Mouse (Mus musculus): ENCODE results near the gene Scai. TPM values are rescaled to one million over a fixed set of nuclear protein-coding genes. Genes with fewer than 3 reads are reported as not detected.
"Not testable (repeated sequence)": the region's sequence is repeated elsewhere in the genome, so short reads cannot be mapped to it uniquely, and the experiment has no call there.

Scai gene
- total RNA-seq, 4 experiments from 2014 or later: 2.3 to 3.4 (median 2.6) TPM

DNA sequence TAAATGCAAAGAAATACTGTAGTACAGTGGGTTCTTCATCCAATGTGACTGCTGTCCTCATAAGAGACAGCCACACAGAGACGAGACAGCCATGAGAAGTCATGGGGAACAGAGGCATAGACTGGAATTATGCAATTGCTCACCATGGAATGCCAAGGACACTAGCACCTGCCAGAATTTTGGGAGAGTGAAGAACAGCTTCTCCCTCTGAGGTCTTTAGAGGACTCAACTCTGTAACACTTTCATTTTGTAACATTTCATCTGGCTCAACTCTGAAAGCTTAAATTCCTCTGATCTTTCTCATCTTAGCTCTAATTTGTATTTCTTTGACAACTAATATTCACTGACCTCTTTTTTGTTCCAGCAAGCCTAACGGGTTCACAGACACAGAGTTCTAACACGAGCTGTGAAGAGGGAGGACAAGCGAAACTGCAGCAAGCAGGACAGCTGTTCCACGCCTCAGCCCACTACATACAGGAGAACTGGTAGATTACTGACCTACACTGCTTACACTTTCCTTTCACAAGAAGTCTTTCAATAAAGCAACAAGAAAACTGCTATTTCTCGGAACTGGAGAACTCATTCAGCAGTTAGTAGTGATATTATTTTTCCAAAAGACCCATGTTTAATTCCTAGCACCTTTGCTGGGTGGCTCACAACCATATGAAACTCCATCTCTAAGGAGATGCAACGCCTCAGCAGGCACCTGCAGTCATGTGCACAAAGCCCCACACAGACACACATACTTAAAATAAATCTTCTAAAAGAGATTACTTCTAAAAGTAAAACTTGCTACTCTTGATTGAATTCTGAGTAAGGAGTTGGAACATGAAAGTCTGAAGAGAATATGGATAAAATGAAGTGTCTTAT lies 49.7 kb downstream of the Scai start:
- peak in 1 of 2 experiments; percentile 6 for DNase-seq (ENCODE audit: low spot score in 2 of 2)

DNA sequence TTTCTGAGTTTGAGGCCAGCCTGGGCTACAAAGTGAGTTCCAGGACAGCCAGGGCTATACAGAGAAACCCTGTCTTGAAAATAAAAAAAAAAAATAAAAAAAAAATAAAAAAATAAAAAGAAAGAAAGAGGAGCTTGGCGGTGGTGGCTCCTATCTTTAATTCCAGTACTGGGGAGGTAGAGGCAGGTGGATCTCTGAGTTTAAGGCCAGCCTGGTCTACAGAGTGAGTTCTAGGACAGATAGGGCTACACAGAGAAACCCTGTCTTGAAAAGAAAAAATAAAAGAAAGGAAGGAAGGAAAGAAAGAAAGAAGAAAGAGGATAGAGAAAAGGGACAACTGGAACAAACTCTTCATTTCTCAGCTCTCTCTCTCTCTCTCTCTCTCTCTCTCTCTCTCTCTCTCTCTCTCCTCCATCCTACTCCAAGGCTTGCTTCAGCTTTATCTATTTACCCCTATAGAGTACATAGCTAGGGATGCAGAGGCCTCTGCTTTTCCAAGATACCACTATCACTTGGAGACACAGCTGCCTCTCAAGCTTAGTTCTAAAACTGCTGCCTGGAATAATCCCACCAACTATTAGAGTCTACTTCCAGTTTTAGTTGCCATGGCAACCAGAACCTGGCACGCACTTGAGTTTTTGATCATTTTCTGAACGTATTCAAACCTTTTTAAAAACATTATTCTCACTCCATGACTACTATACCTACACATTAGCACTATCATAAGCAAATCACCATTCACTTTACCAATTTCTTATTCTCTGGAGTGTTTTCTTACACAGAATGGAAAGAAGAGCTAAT lies 60.8 kb downstream of the Scai start:
- no peak for DNase-seq (ENCODE audit: low spot score in 2 of 2)

DNA sequence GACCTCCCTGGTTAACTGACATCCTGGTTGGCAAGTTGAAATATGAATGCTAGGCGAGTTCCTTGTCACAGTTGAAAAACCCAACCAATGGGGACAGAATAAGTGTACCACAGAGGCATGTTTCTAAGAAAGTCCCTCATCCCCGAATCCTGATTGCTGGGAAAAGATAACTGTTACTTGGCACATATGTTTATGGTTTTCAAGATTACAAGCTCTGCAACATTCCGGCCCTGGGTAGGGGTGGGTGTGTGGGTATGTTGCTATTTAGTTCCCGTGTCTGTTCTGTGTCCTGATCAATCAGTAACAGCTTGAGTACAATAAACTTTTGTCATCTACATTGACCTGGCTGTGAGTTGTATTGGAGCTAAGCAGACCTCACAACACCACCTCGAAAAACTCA lies 66.4 kb downstream of the Scai start:
- no peak for DNase-seq (ENCODE audit: low spot score in 2 of 2)

DNA sequence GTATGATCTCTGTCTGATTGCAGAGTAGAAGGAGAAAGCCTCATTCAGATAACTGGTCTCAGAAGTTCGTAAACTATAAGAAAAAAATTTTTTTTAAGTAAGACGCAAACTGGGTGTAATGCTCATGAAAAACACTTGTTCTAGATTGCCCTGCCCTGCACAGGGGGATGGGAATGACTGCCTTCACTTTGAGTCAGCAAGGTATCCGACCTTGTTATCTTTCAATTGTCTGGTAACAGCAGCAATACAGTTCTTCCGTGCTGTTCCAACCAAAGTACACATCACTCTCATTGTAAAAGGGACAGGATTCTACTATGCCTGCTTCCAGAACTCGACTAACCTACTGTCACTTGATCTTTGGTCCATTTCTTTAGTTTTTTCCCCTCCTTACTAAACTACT lies 69.4 kb downstream of the Scai start:
- DNase-seq (ENCODE audit: low spot score in 2 of 2): no peak

DNA sequence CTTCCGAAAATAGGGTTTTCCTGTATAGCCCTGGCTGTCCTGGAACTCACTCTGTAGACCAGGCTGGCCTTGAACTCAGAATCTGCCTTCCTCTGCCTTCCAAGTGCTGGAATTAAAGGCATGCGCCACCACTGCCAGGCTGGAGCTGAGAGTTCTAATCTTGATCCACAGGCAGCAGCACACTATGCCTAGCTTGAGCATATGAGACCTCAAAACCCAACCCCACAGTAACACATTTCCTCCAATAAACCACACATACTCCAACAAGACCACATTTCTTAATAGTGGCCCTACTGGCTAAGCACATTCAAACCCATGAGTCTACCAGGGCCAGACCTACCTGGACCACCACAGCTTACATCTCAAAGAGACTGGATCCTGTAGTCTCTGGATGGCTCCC lies 74.0 kb downstream of the Scai start:
- no peak for DNase-seq (ENCODE audit: low spot score in 2 of 2)

DNA sequence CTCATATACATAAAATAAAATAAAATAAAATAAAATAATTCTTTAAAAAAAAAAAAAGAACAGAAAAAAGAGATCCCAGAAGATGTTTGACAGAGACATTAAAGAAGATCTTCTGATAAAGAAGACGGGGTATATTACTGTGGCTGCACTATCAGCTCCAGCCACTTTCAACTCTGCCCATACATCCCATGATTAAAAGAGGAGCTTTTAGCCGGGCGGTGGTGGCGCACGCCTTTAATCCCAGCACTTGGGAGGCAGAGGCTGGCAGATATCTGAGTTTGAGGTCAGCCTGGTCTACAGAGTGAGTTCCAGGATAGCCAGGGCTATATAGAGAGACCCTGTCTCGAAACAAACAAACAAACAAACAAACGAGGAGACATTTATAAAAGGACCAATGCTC lies 76.4 kb downstream of the Scai start:
- DNase-seq (ENCODE audit: low spot score in 2 of 2): no peak

DNA sequence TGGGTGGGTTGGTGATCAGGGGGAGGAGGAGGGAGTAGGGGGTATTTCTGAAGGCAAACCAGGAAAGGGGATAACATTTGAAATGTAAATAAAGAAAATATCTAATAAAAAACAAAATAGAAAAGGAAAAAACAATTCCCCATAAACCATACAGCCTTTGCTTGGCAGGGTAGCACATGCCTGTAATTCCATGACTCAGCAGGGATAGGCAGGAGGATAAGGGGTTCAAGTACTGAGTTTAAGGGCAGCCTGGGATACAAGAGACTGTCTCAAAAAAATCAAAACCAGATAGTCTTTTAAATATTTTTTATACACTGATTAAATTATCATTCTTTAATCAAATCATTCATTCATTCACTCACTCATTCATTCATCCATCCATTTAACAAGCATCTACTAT lies 80.0 kb downstream of the Scai start:
- no peak for DNase-seq (ENCODE audit: low spot score in 2 of 2)

DNA sequence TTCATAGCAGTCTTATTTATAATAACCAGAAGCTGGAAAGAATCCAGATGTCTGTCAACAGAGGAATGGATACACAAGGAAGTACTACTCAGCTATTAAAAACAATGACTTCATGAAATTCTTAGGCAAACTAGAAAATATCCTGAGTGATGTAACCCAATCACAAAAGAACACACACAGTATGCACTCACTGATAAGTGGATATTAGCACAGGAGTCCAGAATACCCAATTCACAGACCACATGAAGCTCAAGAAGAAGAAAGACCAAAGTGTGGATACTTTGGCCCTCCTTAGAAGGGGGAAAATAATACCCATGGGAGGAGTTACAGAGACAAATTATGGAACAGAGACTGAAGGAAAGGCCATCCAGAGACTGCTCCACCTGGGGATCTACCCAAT lies 80.8 kb downstream of the Scai start:
- DNase-seq (ENCODE audit: low spot score in 2 of 2): not testable (repeated sequence)

DNA sequence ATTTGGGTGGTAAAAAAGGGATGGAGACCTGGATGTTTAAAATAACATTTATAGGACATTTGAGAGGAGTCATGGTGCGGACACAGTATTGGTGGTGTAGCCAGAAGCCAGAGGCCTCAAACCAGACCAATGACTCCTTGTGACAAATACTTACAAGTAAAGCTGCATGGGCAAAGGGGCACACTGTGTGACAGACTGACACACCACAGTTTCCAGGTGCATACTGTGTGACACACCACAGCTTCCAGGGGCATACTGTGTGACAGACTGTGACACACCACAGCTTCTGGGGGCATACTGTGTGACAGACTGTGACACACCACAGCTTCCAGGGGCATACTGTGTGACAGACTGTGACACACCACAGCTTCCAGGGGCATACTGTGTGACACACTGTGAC lies 90.6 kb downstream of the Scai start:
- DNase-seq (ENCODE audit: low spot score in 2 of 2): not testable (repeated sequence)

DNA sequence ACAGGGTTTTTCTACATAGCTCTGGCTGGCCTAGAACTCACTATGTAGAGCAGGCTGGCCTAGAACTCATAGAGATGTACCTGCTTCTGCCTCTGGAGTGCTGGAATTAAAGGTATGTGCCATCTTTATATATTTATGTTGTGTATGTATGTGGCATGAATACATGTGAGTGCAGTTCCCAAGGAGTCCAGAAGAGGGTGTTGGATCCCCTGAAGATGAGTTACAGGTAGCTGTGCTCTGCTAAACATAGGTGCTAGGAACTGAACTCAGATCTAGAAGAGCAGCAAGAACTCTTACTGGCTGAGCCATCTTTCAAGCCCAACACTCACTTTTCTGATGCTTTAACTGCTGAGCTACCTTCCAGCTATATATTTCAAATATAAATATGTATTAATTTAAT lies 92.5 kb downstream of the Scai start:
- DNase-seq (ENCODE audit: low spot score in 2 of 2): no peak

DNA sequence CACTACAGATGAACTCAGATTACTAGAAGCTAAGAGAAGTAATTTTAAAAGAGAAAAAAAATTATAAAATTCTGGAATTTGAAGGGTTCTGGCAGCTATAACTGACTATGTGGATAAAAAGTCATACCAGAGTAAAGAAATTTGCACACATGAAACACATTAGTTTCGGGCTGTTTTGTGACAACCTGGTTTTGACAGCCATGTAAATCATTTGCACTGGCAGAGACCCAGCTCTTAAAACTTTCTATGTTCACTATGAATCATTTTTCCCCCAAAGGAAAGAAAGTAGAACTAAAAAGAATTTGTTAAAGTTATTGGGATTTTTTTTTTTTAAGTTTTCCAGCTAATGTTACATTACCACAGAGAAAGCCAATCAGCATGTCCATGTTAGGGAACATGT lies 98.6 kb downstream of the Scai start:
- no peak for DNase-seq (ENCODE audit: low spot score in 2 of 2)

DNA sequence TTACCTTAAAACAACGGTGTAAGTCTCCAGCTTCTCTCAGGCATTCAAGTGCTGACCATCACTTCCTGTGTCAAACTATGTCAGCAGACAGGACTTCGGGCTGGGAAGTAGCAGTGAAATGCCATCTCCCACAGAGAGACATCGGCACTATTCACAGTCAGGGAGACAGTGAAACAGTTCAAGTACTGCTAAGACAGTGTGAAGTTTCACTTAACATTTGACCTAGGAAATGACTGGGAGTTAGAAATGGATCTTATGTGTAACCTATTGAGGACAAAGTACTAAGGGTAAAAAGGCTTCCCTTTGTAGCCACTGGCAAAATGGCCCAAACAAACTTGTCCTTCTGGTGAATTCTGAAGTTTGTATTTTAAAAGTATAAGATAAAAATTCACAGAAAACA lies 107.8 kb downstream of the Scai start:
- DNase-seq (ENCODE audit: low spot score in 2 of 2): no peak

DNA sequence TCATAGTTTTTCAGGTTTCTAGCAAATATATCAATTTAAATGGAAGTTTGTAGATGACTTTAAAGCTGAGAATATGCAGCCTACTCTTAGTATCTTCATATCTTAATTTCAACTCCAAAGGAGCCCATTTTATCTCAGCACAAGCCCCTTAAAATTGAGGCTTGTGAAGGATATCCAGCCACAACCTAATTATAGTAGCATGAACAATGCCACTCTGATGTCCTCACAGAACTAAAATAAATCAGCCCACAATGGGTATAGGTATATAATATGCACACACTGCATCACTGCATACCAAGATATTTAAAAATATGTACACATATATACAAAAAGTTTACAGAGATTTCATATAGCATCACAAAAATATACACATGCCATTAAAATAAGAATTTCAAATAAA lies 119.9 kb downstream of the Scai start:
- no peak for DNase-seq (ENCODE audit: low spot score in 2 of 2)

DNA sequence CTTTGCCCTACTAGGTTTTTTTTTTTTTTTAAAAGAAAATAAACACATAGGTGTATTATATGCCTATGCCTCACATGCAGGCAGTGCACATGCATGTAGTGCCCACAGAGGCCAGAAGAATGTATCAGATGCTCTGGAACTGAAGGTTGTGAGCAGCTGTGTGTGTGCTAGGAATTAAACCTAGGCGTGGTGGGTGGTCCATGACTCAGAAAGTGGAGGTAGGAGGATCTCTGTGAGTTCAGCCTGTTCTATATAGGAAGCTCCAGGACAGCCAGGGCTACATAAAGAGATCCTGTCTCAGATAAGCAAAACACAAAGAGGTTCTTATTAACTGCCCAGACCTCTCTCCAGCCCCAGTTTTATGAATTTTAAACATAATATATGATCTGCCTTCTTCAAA lies 121.4 kb downstream of the Scai start:
- DNase-seq (ENCODE audit: low spot score in 2 of 2): no peak

DNA sequence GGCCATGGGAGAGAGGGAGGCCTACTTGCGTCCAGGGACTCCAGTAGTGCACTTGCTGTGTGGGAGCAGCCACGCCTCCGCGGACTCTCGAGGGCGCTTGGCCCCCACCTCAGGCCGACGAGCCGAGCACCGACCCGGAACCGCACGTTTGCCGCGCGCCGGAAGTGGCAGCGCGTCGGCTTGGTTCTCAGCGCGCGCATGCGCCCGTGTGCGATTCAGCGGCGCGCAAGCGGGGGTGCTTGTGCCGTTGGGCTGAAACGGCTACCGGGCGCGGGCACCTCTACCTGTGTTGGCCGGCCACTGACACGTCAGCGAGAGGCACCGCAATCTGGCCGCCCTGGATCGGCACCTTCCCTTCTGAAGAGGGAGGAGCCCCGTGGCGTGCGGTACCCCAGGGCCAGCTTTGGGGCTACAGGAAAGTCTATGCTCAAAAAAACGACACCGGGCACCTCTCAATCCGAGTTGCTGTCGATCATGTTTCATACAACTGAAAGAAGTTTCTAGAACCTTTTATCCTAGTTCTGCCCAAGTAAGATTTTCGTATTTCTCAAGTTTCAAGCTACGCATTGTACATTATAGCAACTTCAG lies 125.0 kb downstream of the Scai start, which contains the start of gene Golga1:
Gene Golga1, minus strand, starts transcription at position 142 of the 588 bp plus-strand sequence.
- peak; percentile 74 to 85 for DNase-seq (ENCODE audit: low spot score in 2 of 2)

DNA sequence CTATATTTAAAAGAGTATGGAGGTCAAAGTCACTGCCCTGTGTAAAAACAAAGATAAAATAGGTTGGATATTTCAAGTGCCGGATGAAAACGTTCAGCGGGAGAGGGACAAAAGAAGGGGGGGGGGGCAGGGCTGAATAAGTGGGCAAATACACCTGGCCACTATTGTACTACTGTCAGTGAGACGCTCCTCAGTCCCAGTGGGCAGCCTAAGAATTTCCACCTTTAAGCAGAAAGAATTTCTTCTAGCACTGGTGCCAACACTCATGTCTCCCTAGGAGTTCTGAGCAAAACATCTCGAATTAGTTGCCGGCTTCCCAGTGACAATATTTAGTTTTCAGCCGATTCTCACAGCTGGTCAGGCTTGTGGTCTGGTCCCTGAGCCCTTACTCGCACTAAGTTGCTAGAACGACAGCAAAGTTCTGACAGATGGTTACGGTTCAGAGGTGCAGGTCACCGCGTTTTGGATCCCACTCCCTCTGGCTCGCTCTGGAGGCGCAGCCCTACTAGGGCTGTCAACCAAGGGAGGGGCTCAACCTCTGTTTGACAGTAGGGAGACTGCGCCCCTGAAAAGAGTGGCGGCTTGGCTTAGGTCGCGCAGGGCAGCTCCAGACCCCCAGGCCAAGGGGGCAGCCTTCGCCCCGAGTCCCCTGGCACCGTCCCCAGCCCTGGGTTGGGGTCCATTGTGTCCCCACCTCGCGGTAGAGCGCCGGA lies 125.7 kb downstream of the Scai start:
- no peak for DNase-seq (ENCODE audit: low spot score in 2 of 2)

DNA sequence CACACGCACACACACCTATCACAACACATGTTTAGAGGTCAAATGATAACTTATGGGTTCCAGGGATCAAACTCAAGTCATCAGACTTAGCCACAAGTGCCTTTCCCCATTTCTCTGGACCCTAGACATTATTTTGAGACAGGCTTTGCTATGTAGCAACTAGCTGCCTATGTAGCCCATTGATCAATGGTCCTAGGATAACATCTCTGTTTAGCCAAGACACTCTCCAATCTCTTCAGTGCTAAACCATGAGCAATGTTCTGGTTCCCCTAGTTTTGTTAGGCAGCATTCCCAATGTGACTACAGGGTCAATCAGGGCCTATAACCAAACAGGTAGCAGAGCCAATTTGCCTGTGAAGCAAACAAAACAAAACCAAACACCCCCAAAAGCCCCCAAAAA lies 142.0 kb downstream of the Scai start:
- no peak for DNase-seq (ENCODE audit: low spot score in 2 of 2)

DNA sequence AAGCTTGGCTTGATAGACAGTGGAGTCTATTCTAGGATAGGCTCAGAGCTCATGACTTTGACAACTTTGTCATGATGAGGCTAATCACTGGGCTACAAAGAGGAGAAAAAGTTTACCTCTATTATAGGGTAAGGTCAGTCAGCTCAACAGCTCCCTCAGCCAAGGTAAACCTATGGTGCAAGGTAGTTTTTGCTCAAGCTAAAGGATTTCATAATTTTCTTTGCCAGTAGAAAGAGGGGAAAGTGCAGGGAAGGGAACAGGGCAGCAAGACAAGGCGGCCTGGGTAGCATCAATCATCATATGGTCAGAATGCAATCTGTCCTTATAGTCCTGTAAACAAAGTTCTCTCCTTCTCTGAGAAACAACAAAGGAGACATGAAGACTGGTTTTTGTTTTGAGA lies 150.3 kb downstream of the Scai start:
- DNase-seq (ENCODE audit: low spot score in 2 of 2): no peak

DNA sequence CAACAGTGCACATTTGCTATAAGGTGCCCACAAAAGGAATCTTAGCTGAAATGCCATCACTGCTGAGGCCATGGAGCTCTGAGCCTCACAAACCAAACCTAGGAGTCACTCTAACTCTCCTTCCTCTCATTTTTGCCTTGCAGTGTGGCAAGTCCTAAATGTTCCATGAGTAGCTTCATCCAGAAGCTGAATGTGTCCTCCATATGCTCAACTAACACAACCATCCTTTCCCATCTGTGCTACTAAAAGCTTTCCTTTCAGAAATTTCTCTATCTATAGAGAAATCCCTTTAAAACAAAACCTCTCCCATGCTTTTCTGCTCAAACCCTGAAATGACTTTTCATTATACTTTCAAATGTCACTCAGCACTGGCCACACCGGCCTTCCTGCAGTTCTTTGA lies 158.9 kb downstream of the Scai start:
- no peak for DNase-seq (ENCODE audit: low spot score in 2 of 2)

DNA sequence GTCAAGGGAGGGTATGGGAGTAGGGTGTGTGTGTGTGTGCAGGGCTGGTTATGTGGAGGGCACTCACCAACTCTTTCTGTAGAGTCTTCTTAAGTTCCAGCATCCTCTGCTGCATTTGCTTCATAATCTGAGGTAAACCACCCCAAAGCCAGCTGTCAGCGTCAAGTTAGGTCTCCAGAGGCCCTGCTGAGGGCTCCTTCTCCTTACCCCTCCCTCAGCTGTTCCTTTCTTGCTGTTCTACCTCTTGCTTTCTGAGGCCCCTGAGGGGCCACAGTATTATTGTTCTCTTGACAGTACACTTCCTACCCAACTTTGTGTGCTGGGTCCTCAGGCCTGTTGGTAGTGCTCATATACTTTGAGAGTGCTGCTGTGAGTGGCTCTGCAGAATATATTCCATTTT lies 170.5 kb downstream of the Scai start:
- DNase-seq (ENCODE audit: low spot score in 2 of 2): no peak

DNA sequence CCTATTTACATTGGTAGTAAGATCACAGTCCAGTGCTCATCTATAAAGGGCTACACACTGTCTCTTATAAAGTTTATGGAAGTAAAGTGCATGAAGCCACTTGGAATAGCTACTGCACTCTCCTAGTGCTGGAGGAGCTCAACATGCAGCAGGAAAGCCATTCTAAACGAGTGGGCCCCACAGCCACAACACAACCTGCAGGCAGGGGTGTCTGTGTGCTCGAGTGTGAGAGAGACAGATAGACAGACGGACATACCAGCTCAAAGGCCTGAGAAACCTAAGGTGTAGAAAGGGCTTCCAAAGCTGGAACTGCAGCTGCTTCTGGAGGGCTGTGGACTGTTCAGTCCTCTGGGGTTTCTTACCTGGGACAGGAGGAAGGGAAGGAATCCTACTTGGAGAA lies 174.0 kb downstream of the Scai start:
- no peak for DNase-seq (ENCODE audit: low spot score in 2 of 2)
